In the genomic region with DNA sequence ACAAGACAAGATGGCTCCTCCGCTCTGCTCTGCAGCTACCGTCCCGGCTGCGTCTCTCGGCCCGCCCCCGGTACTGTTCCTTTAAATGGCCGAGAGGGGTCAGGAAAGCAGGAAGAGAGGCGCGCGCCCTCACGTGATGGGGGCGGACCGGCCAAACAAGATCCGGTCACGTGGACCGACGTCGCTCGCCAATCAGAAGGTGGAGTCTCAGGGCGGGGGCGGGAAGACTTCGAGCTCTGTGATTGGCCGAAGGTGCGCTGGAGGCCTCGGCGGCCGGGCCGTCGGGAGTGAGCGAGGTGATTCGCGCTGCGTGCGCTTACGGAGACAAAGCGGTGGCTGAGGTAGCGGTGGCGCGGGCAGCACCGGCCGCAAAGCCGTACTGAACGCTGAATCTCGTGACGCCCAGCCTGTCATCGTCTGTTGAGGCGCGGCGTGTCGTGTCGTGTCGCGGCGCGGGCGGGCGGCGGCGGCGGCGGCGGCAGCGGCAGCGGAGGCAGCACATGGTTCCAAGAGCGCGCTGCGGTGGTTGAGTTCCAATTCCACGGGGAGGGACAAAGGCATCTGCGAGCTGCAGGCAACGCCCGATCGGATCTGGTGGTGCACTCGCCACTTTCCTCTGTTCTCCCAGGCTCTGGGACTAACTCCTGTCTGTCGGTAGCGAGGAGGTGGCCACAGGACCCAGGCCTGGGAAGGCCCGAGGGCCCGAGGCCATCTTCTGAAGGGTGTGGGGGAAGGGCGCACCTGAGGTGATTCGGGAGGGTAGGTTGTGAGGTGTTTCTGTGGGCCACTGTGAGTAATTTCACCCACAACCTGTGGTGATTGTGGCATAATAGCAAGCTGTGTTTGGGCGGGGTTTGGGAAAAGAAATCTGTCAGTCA, we compare ENCODE assay signal across 8 mouse cellular contexts. TPM values are rescaled to one million over a fixed set of nuclear protein-coding genes. Genes with fewer than 3 reads are reported as not detected.
A peak's percentile ranks its signal among the peaks of the same experiment; 100 is the strongest.
DNase-seq lines count a peak whose midpoint lies in the region; ATAC-seq lines count a peak whose summit lies in the region.

A gene (plus strand): TSS at position 228 of the 878 bp plus-strand sequence.

- no peaks in the 10 kb centered on the region for H3K9me3 ChIP-seq in heart, embryonic 10.5 days
- peaks cover 18% of the 10 kb centered on the region for H3K9me3 ChIP-seq in kidney, embryonic 15.5 days (replicated peaks)

- peaks cover 14% of the 10 kb centered on the region; the same call in 1 of the 2 replicates for H3K4me1 ChIP-seq in heart, embryonic 10.5 days
- peaks cover 17% of the 10 kb centered on the region for H3K4me1 ChIP-seq in kidney, embryonic 15.5 days

- H3K9ac ChIP-seq in kidney, embryonic 15.5 days: peak within 1 kb of the TSS; percentile 96

- DNase-seq in B cell, adult 2 months: peak; percentile 96 to 97
- peak; percentile 99 for DNase-seq in brain, adult 2 months (ENCODE audit: low read depth, low spot score)
- peak; percentile 99 for DNase-seq in heart, embryonic 10.5 days (ENCODE audit: low spot score)
- peak; percentile 97 for DNase-seq in liver
- DNase-seq in spleen, postnatal 4 days (ENCODE audit: low spot score in 2 of 2): peak; percentile 94 to 96

- peak within 1 kb of the TSS; percentile 86 for H3K4me2 ChIP-seq in kidney, embryonic 15.5 days

- H3K36me3 ChIP-seq in heart, embryonic 10.5 days: peaks cover 48% of the 10 kb centered on the region
- peaks cover 51% of the 10 kb centered on the region for H3K36me3 ChIP-seq in kidney, embryonic 15.5 days

- peak; percentile 99 for ATAC-seq in erythroblast, adult 5-6 weeks (replicated peaks; ENCODE audit: low FRiP score, poor library complexity, severe bottlenecking)
- ATAC-seq in kidney, embryonic 15.5 days (replicated peaks; ENCODE audit: low FRiP score): peak; percentile 98
- ATAC-seq in monocyte, adult 5-6 weeks (replicated peaks; ENCODE audit: insufficient number of reproducible peaks, low FRiP score, low TSS enrichment, poor library complexity, severe bottlenecking): peak; percentile 98

- peak within 1 kb of the TSS; percentile 99 for H3K27ac ChIP-seq in heart, embryonic 10.5 days
- peak within 1 kb of the TSS; percentile 94 for H3K27ac ChIP-seq in kidney, embryonic 15.5 days

- 1% methylated on average over 78 of the region's 81 CpGs for WGBS in heart, embryonic 10.5 days
- 1% methylated on average over 81 of the region's 81 CpGs for WGBS in kidney, embryonic 15.5 days

- peak within 1 kb of the TSS; percentile 97 for H3K4me3 ChIP-seq in heart, embryonic 10.5 days
- peak within 1 kb of the TSS; percentile 96 for H3K4me3 ChIP-seq in kidney, embryonic 15.5 days (replicated peaks)

- H3K27me3 ChIP-seq in heart, embryonic 10.5 days (ENCODE audit: insufficient read depth, poor library complexity, severe bottlenecking): no peaks in the 10 kb centered on the region
- H3K27me3 ChIP-seq in kidney, embryonic 15.5 days: no peaks in the 10 kb centered on the region

RNA-seq across cellular contexts. Expression of the gene that starts here (rescaled TPM):
- 4.0 and 7.7 TPM in 2 replicates for total RNA-seq in erythroblast, adult 5-6 weeks (2015; ENCODE audit: low replicate concordance)
- 8.1 and 10.0 TPM in 2 replicates for total RNA-seq in erythroblast, adult 5-6 weeks (2017; ENCODE audit: low replicate concordance)
- polyA plus RNA-seq in heart, embryonic 10.5 days (2016; fragmentation: Nextera tagmentation; extraction: Ambion mirVana): 28.2 and 32.6 TPM in 2 replicates
- 28.2 and 30.2 TPM in 2 replicates for polyA plus RNA-seq in kidney, embryonic 15.5 days (2015; fragmentation: Nextera tagmentation; extraction: Ambion mirVana)
- total RNA-seq in monocyte, adult 5-6 weeks (2017): 15.7 to 32.7 TPM (median 21.7 TPM) in 3 replicates

Comparison
In these comparisons a context has a peak if more than half of its experiments do, and no peak if none do; other contexts are left out.
1. Peak in every context shown above with its lines: DNase-seq, ATAC-seq, H3K4me3 ChIP-seq and H3K27ac ChIP-seq.